Mouse (Mus musculus) embryonic facial prominence, embryonic 14.5 days (tissue): Measurements from ENCODE around the gene Hsf5. TPM values are rescaled to one million over a fixed set of nuclear protein-coding genes. Genes with fewer than 3 reads are reported as not detected.

Source experiments
- ATAC-seq: fragments of 200-750 bp; cut with Nextera tagmentation; 2 replicates; pipeline ENCODE4 v1.8.0; 2017; ENCODE audit warnings: low read depth, moderate number of reproducible peaks, moderate TSS enrichment
- DNase-seq: peaks from one replicate; pipeline ENCODE4 v3.0.0-alpha.2; 2015; ENCODE audit warnings: low spot score
- H3K27ac ChIP-seq: fragments of 300-500 bp; sonication (generic); replicated peaks from 2 replicates; pipeline ENCODE4 v1.5.1; 2014; ENCODE audit warnings: low read depth, mild to moderate bottlenecking, low read length, moderate library complexity
- H3K27me3 ChIP-seq: fragments of 300-500 bp; sonication (generic); replicated peaks from 2 replicates; pipeline ENCODE4 v1.6.1; 2014; ENCODE audit warnings: low read length; ENCODE audit not compliant: control insufficient read depth, insufficient read depth
- H3K36me3 ChIP-seq: fragments of 300-500 bp; sonication (generic); 2 replicates; pipeline ENCODE4 v1.6.1; 2014; ENCODE audit warnings: low read length, mixed read lengths; ENCODE audit not compliant: control insufficient read depth, insufficient read depth
- H3K4me1 ChIP-seq: fragments of 300-500 bp; sonication (generic); 2 replicates; pipeline ENCODE4 v1.6.1; 2014; ENCODE audit warnings: antibody characterized with exemption, low read length; ENCODE audit not compliant: control insufficient read depth, insufficient read depth
- H3K4me2 ChIP-seq: fragments of 300-500 bp; sonication (generic); 2 replicates; pipeline ENCODE4 v1.6.1; 2014; ENCODE audit warnings: low read depth, mild to moderate bottlenecking, low read length, moderate library complexity, mixed read lengths
- H3K4me3 ChIP-seq: fragments of 300-500 bp; sonication (generic); 2 replicates; pipeline ENCODE4 v1.5.1; 2014; ENCODE audit warnings: low read depth, mild to moderate bottlenecking, low read length
- H3K9ac ChIP-seq: fragments of 300-500 bp; sonication (generic); 2 replicates; pipeline ENCODE4 v1.6.1; 2014; ENCODE audit warnings: low read depth, mild to moderate bottlenecking, low read length, moderate library complexity, mixed read lengths
- H3K9me3 ChIP-seq: fragments of 300-500 bp; sonication (generic); 2 replicates; pipeline ENCODE4 v1.6.1; 2016; ENCODE audit warnings: low read length; ENCODE audit not compliant: control insufficient read depth
- WGBS: fragments of 180-500 bp; shearing (Covaris S2); extraction: QIAGEN DNeasy Blood & Tissue Kit; methylation state at CpG from one replicate; pipeline ENCODE4 v1.1.7; 2014; 5-methylcytosine and 5-hydroxymethylcytosine counted together
- polyA plus RNA-seq: library from polyadenylated mRNA; unstranded; fragments of >200 nt; fragmentation: Nextera tagmentation; extraction: Ambion mirVana; gene quantifications from 2 replicates; pipeline ENCODE4 v1.2.1, GENCODE M21; 2014

Gene Hsf5
- polyA plus RNA-seq, 1 experiment from 2014 or later, result 0.25 TPM

DNA sequence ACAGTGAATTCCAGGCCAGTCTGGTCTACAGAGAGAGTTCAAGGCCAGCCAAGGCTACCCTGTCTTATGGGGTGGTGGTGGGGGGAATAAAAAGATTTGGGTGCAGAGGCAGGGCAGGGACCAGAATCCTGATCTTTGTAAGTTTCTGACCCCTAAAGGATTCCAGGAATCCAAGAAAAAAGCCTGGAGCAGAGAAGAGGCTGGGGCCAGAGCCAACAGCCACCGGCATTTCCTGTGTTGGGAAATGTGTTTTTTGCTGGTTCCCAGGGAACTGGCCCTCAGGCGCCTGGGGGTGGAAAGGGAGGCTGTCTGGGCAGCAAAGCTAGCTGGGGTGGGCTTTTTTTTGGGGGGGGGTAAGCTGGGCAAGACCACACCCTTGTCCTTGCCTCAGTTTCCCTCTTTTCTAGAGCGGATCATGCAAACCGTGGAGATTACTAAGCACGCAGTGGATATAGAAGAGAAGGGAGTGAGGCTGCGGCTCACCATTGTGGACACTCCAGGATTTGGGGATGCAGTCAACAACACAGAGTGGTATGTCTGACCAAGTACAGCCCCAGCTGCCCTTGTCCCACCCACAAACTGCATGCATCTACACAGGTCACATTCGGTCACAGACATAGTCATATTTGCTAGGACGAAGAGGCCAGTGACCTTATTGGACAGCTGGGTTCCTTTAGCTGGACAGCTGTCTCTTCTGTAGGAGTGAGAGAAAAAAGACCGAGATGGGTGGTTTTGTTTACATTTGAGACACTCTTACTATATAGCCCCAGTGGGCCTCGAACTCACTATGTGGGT lies 32.1 kb upstream of the Hsf5 start:
- Histone ChIP-seq H3K4me2 (no peak overlapping the region), H3K9ac (no peak overlapping the region), H3K27ac (no peak overlapping the region), H3K9me3 (no peaks in the 10 kb centered on the region), H3K4me3 (no peak overlapping the region), H3K36me3 (no peaks in the 10 kb centered on the region), H3K4me1 (peaks cover 2% of the 10 kb centered on the region), H3K27me3 (no peaks in the 10 kb centered on the region)
- DNase-seq (no peak), ATAC-seq (no peak)
- 69% methylated on average over 10 of the region's 10 CpGs for WGBS

DNA sequence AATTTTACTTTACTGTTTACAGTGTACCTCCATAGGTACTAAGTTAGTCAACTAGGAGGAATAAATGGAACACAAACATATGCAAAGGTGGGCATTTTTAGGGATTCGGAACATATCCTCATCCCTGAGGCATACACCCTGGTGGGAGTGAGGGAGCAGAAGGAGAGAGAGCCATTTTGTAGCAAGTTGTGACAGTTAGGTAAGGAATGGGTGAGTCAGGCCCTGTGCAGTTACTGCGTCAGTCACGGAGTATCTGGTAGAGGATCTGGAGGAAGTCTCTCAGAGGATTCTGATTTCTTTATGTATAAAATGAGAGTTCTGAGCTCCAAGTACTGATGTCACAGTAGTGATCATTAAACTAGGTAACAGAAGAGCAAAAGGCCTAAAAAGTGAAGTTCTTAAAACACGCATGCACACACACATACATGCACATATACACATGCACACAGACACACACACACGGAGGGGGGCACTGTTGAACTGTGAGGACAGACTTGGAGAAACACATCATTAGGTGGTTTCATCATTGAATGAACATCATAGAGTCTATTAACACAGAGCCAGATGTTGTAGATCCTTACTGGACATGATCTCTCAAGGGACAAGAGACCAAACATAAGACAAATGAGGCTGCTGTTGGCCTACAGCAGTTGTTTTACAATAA lies 29.6 kb upstream of the Hsf5 start:
- Histone ChIP-seq H3K9me3 (no peaks in the 10 kb centered on the region), H3K27ac (no peak overlapping the region), H3K4me2 (no peak overlapping the region), H3K27me3 (no peaks in the 10 kb centered on the region), H3K4me3 (no peak overlapping the region), H3K4me1 (peaks cover 11% of the 10 kb centered on the region), H3K9ac (no peak overlapping the region), H3K36me3 (no peaks in the 10 kb centered on the region)
- ATAC-seq, result no peak
- 92% methylated on average over 5 of the region's 5 CpGs for WGBS
- no peak for DNase-seq

DNA sequence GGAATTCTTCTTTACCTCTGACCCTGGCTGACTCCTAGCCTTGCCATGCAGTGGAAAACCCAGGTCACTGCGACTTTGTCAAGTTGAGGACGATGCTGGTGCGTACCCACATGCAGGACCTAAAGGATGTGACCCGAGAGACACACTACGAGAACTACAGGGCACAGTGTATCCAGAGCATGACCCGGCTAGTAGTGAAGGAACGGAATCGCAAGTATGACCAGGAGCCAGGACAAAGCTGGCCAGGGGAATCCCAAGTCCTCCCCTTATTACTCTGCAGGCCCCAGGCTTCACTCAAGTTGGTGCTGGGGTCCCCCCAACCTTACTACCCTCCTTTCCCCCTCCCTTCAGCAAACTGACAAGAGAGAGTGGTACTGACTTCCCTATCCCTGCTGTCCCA lies 27.4 kb upstream of the Hsf5 start:
- no peak for ATAC-seq
- no peak overlapping the region; the same call in 1 of the 2 replicates for H3K4me2 ChIP-seq
- H3K27ac ChIP-seq, result no peak overlapping the region
- peaks cover 18% of the 10 kb centered on the region for H3K4me1 ChIP-seq
- no peak for DNase-seq
- no peaks in the 10 kb centered on the region for H3K9me3 ChIP-seq
- WGBS, result 90% methylated on average over 8 of the region's 8 CpGs
- no peak overlapping the region for H3K4me3 ChIP-seq
- H3K9ac ChIP-seq, result no peak overlapping the region
- 0 out of 2 replicates have a peak, but pooled peaks cover 6% of the 10 kb centered on the region for H3K36me3 ChIP-seq
- no peaks in the 10 kb centered on the region for H3K27me3 ChIP-seq

DNA sequence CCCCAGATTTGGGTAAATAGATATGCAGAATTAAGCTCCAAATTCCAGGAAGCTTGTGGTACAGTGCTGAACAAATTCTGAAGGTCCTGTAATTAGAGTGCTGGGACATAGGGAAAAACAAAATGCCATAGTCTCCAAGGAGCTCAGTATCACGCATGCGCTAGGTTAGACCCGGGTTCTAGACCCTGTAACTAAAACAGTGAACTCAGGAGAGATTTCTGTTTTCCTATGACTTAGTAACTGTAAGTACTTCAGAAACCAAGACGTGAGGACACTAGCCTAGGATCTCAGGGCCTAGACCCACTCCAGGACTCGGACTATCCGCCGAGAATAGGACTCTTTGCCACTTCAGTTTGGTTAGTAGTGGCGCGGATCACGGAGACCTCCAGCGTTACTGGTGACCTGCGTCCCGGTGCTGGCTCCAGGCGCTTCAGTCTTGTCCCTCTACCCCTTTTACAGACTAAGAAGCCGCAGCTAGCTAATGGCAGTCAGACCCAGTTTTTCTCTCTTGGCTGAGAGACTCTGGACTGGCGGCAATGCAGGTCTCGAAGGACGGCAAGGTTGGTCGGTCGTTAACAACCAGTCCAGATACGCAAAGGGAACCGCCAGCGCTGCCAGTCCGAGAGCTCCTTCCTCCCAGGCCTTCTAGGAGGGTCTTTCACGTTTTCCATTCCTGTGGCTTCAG lies 26.0 kb upstream of the Hsf5 start:
- peak overlapping the region; percentile 68 for H3K4me2 ChIP-seq
- H3K4me3 ChIP-seq, result peak overlapping the region; percentile 68
- no peaks in the 10 kb centered on the region for H3K27me3 ChIP-seq
- WGBS, result 2% methylated on average over 25 of the region's 25 CpGs
- ATAC-seq, result no peak
- peak overlapping the region; percentile 92 for H3K27ac ChIP-seq
- no peaks in the 10 kb centered on the region for H3K9me3 ChIP-seq
- H3K36me3 ChIP-seq, result 0 out of 2 replicates have a peak, but pooled peaks cover 6% of the 10 kb centered on the region
- peak overlapping the region; percentile 77 for H3K9ac ChIP-seq
- no peak for DNase-seq
- H3K4me1 ChIP-seq, result peaks cover 24% of the 10 kb centered on the region

DNA sequence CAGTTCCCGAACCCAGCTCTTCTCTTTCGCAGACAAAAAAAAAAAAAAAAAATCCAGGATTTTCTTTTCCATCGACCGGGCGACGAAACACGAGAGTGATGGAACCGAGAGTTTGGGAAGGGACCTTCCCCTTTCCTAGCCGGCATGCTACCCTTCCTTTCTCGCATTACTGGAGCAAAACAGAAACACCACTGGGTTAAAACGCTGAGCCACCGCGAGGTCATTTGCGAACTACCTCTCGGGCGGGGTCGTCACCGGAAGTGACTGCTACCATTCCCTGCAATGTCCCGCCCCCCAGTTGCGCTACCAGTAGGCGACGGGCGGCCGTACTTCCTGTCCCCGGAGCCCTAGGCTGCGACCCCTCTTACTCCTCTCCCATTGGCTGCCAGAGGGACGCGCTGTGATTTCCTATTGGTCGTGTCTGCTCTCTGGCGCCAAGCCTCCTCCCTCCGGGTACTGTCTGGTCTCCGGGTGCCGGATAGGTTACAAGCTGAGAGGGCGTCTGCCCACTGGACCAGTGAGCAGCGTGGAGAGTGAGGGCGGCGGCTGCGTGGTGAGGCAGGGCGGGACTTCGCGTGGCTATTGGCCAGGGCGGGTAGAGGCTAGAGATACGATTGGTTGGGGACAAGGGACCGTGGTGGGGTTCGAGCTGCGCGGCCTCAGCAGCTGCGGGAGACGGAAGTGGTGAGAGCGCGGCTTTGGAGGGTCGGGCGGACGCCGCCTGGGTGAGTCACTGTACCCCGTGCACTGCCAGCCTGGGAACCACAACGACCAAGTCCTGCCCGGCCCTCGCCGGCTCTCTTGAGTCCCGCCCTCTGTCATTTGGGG lies 25.2 kb upstream of the Hsf5 start, which contains the start of gene Mtmr4:
Mtmr4 (plus strand) TSS at position 637 of the 828 bp plus-strand sequence.
- peak within 1 kb of the TSS; percentile 92 for H3K27ac ChIP-seq
- peak within 1 kb of the TSS; percentile 68 for H3K4me3 ChIP-seq
- WGBS, result 1% methylated on average over 50 of the region's 61 CpGs
- peak within 1 kb of the TSS; percentile 84 for H3K9ac ChIP-seq
- DNase-seq (peak; percentile 100), ATAC-seq (peak; percentile 98)
- H3K9me3 ChIP-seq, result no peaks in the 10 kb centered on the region
- peak within 1 kb of the TSS; percentile 68 for H3K4me2 ChIP-seq
- H3K36me3 ChIP-seq, result 0 out of 2 replicates have a peak, but pooled peaks cover 6% of the 10 kb centered on the region
- H3K27me3 ChIP-seq, result no peaks in the 10 kb centered on the region
- peaks cover 30% of the 10 kb centered on the region for H3K4me1 ChIP-seq

DNA sequence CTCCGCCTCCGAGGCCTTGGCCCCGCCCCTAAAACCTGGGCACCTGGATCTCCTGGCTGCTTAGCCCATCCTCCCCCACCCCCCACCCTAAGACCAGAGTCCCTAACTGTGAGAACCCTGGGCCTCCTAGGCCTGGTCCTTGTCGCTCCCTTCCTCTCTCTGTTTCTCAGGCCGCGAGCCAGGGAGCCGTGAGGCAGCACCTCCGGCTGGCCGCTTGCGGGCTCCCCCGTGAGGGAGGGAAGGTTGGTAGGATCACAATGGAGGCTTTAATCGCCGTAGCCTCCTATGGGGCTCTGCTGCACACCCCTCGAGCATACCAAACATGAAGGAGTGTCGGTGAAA lies 24.6 kb upstream of the Hsf5 start:
- Histone ChIP-seq H3K27me3 (no peaks in the 10 kb centered on the region), H3K9ac (peak overlapping the region; percentile 84), H3K4me2 (peak overlapping the region; percentile 65), H3K4me1 (peaks cover 30% of the 10 kb centered on the region), H3K27ac (peak overlapping the region; percentile 90), H3K9me3 (no peaks in the 10 kb centered on the region), H3K4me3 (peak overlapping the region; percentile 68), H3K36me3 (peaks cover 9% of the 10 kb centered on the region)
- no peak for DNase-seq
- WGBS, result 0% methylated on average over 12 of the region's 15 CpGs
- no peak for ATAC-seq

DNA sequence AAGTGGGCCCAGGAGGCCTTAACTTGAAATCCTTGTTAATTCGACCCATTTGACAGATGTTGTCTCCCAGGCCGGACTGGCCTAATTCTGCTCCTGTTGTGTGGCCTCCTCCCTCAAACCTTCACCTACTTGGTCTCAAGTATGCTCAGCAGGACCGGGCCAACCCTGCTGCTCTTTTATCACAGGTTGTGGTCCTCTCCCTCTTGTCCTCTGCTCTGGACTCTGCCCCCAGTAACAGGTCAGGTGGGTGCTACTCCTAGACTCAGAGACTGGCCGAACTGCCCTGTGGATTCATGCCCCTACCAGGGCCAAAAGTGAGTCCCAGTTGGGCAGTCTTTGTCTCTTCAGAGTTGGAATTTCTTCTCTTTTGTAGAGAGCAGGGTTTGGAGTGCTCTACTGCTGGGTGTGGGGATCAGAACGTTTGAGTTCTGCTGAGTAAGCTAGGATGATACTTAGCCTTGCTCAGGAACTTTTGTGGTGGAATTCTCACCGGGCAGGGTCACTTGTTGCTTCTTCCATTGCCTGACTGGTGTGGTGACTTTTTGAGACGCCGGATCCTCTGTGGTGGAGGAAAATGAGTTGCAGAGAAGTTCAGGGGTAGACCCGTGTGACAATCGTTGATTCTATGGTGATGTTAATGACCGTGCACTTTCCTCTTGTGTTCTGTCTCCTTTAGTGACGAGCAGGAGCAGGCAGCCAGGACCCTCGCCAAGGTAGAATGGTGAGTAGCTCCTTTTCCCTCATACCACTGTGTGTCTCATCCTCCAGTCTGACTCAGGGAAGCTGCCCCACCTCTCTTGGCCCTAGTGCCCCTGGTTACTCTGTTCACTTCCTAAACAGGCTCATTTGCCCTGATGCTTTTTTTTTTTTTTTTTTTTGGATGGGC lies 24.0 kb upstream of the Hsf5 start:
- Histone ChIP-seq H3K4me1 (peaks cover 30% of the 10 kb centered on the region), H3K4me2 (peak overlapping the region; percentile 65), H3K9me3 (no peaks in the 10 kb centered on the region), H3K4me3 (peak overlapping the region; percentile 68), H3K36me3 (peaks cover 15% of the 10 kb centered on the region), H3K27ac (peak overlapping the region; percentile 90), H3K9ac (peak overlapping the region; percentile 84), H3K27me3 (no peaks in the 10 kb centered on the region)
- 41% methylated on average over 13 of the region's 13 CpGs for WGBS
- no peak for ATAC-seq
- no peak for DNase-seq
